Mouse (Mus musculus) CH12.LX (cell line): ENCODE measurements at regions not wholly inside any gene's neighbourhood (a gene's known extent, or its start where the extent isn't known, plus 50 kb on each side); places are given as distances from the start of the nearest gene placed in this dataset.

Experiments used
- DNase-seq: peaks from one replicate; pipeline ENCODE4 v3.0.0-alpha.2; 2013; ENCODE audit errors: extremely low read depth
- H3K27ac ChIP-seq: 2 replicates; pipeline ENCODE4 v1.5.1; 2012; ENCODE audit warnings: low read depth, mild to moderate bottlenecking, control low read depth, moderate library complexity; ENCODE audit not compliant: insufficient read depth
- H3K27me3 ChIP-seq: replicated peaks from 2 replicates; pipeline ENCODE3; 2012; ENCODE audit warnings: inconsistent platforms
- H3K36me3 ChIP-seq, 2 experiments: replicated peaks in 1 of 2; 2 replicates each; pipeline versions ENCODE3 to v1.6.1; 2012; ENCODE audit warnings: inconsistent platforms in 1 of 2, low read length in 1 of 2, mild to moderate bottlenecking in 1 of 2, mixed read lengths in 1 of 2, moderate library complexity in 1 of 2; ENCODE audit not compliant: control insufficient read depth in 1 of 2, insufficient read depth in 1 of 2
- H3K4me1 ChIP-seq, 2 experiments: 2 replicates each; pipeline ENCODE4 v1.6.1; 2012; ENCODE audit warnings: inconsistent platforms in 1 of 2, moderate library complexity in 1 of 2; ENCODE audit not compliant: insufficient read depth in 2 of 2, control insufficient read depth in 1 of 2
- H3K4me2 ChIP-seq: 2 replicates; pipeline ENCODE4 v1.6.1; 2012; ENCODE audit warnings: low read depth, mild to moderate bottlenecking, control low read depth; ENCODE audit not compliant: poor library complexity, insufficient read depth, severe bottlenecking
- H3K4me3 ChIP-seq, 3 experiments: fragments of 150-350 bp in 1 of 3; sonication (generic) in 1 of 3; replicated peaks in 1 of 3; 2 replicates each; pipeline versions ENCODE3 to v1.5.1; 2011 to 2012; ENCODE audit warnings: low read depth in 2 of 3, low read length in 2 of 3, mild to moderate bottlenecking in 2 of 3, moderate library complexity in 2 of 3, control low read depth in 1 of 3, improper control_type of control experiment in 1 of 3, inconsistent platforms in 1 of 3, mixed read lengths in 1 of 3; ENCODE audit not compliant: poor library complexity in 1 of 3
- H3K79me2 ChIP-seq: replicated peaks from 2 replicates; pipeline ENCODE4 v1.6.1; 2012; ENCODE audit warnings: mild to moderate bottlenecking, moderate library complexity; ENCODE audit not compliant: control insufficient read depth, poor library complexity, insufficient read depth, severe bottlenecking; ENCODE audit errors: extremely low read depth
- H3K9ac ChIP-seq: 2 replicates; pipeline ENCODE4 v1.6.1; 2012; ENCODE audit warnings: low read depth, mild to moderate bottlenecking, control low read depth, moderate library complexity; ENCODE audit not compliant: insufficient read depth
- H3K9me3 ChIP-seq: replicated peaks from 2 replicates; pipeline ENCODE3; 2012; ENCODE audit warnings: low read length, inconsistent platforms, mixed read lengths
- ELF1 ChIP-seq: IDR thresholded peaks from 2 replicates; pipeline ENCODE4 v1.6.1; 2014; ENCODE audit warnings: low read depth, mild to moderate bottlenecking, inconsistent platforms, low read length, improper control_type of control experiment
- EP300 ChIP-seq: IDR thresholded peaks from 2 replicates; pipeline ENCODE4 v1.6.1; 2011; ENCODE audit warnings: low read length, improper control_type of control experiment
- ETS1 ChIP-seq: conservative IDR thresholded peaks from 2 replicates; pipeline ENCODE4 v1.6.1; 2012; ENCODE audit warnings: low read depth, mild to moderate bottlenecking, inconsistent platforms, low read length, improper control_type of control experiment, moderate library complexity
- HCFC1 ChIP-seq: IDR thresholded peaks from 2 replicates; pipeline ENCODE4 v1.6.1; 2012; ENCODE audit warnings: low read depth, mild to moderate bottlenecking, inconsistent platforms, low read length, improper control_type of control experiment
- IRF4 ChIP-seq: IDR thresholded peaks from 2 replicates; pipeline ENCODE4 v1.6.1; 2014; ENCODE audit warnings: low read depth, mild to moderate bottlenecking, inconsistent platforms, low read length, improper control_type of control experiment
- KAT2A ChIP-seq: IDR thresholded peaks from 2 replicates; pipeline ENCODE4 v1.6.1; 2012; ENCODE audit warnings: low read length, improper control_type of control experiment, inconsistent platforms; ENCODE audit not compliant: insufficient replicate concordance
- MAFK ChIP-seq: IDR thresholded peaks from 2 replicates; pipeline ENCODE4 v1.6.1; 2011; ENCODE audit warnings: low read length, improper control_type of control experiment; ENCODE audit not compliant: insufficient replicate concordance
- MYC ChIP-seq: IDR thresholded peaks from 2 replicates; pipeline ENCODE4 v1.6.1; 2011; ENCODE audit warnings: low read depth, mild to moderate bottlenecking, improper control_type of control experiment, low read length
- NELFE ChIP-seq: IDR thresholded peaks from 2 replicates; pipeline ENCODE4 v1.6.1; 2011; ENCODE audit warnings: low read depth, low read length, improper control_type of control experiment
- RCOR1 ChIP-seq: conservative IDR thresholded peaks from 2 replicates; pipeline ENCODE4 v1.6.1; 2012; ENCODE audit warnings: low read depth, mild to moderate bottlenecking, inconsistent platforms, low read length, improper control_type of control experiment
- TCF12 ChIP-seq: IDR thresholded peaks from 2 replicates; pipeline ENCODE4 v1.6.1; 2014; ENCODE audit warnings: low read depth, mild to moderate bottlenecking, inconsistent platforms, low read length, improper control_type of control experiment
- ZMIZ1 ChIP-seq: IDR thresholded peaks from 2 replicates; pipeline ENCODE4 v1.6.1; 2012; ENCODE audit warnings: low read depth, mild to moderate bottlenecking, inconsistent platforms, low read length, improper control_type of control experiment
- dilution Hi-C: fragments of 300-500 bp; cut with MboI; formaldehyde crosslinking; loops from 2 replicates; pipeline ENCODE4 v1.14.3; 2020; ENCODE audit warnings: low sequenced_read_pairs; ENCODE audit not compliant: extremely low pct_unique_long_range_greater_than_20kb, extremely low pct_ligation_motif_present
- in situ Hi-C: fragments of 300-500 bp; cut with MboI; formaldehyde crosslinking; loops from 3 replicates; pipeline ENCODE4 v1.14.3; 2019; ENCODE audit warnings: low sequenced_read_pairs, low pct_ligation_motif_present, low pct_unique_long_range_greater_than_20kb, mixed read lengths

DNA sequence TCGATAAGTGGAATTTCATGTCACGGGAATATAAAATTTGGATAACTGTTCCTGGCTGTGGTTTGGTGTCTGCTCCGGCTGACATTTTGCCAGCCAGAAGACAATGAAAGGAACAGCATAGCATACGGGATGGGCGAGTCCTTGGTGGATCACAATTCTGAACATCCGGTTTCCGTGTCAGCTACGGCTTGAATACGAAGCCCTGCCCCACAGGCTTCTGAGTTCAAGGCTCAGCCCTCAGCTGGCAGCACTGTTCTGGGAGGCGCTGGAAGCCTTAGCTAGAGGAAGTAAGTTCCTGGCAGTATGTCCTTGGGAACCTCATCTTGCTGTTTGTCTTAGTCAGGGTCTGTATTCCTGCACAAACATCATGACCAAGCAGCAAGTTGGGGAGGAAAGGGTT lies 83.7 kb upstream of the Zfp644 start:
- Histone ChIP-seq H3K27ac (no peak overlapping the region), H3K4me1 (no peaks in the 10 kb centered on the region), H3K4me2 (no peak overlapping the region), H3K4me3 (no peak overlapping the region), H3K79me2 (no peaks in the 10 kb centered on the region), H3K27me3 (no peaks in the 10 kb centered on the region), H3K9me3 (peaks cover under 1% of the 10 kb centered on the region), H3K36me3 (no peaks in the 10 kb centered on the region), H3K9ac (no peak overlapping the region)
- no peak for DNase-seq
- in situ Hi-C loops, result loop anchor here (25.0 kb wide), 2 partner anchors 318 to 418 kb away; partner anchors contain the start of gene Barhl2
- TF ChIP-seq MYC (no peak), RCOR1 (no peak), KAT2A (no peak), ETS1 (no peak), HCFC1 (no peak)
- dilution Hi-C loops, result no loop called here

DNA sequence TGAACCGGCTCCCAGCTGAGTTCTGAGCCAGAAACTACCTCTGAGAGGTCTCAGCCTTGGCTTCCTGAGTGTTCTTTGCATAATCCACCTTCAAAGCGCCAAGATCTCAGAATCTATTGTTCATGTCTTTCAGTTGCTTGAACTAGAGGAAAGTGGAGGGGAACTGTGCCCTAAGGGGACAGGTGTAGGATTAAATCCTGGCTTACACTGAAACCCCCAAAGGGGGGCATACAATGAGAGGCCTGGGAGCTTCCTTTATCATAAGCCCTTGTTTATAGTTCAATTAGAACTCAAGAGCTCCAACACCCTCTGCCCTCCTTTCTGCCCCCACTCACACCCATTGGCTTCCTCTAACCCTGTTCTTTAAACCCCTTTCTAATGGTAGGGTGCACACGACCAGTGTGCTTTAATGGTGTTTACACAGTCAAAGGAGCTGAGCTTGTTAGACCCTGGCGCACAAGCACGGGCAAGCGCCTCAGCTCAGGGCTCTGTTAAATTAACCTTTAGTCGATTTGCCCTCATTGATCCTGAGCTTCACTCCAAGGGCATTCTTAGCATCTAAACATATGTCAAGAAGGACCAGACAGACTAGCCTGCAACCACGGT lies 81.2 kb upstream of the Zfp644 start:
- no peak overlapping the region for H3K27ac ChIP-seq
- no peak for DNase-seq
- dilution Hi-C loops, result no loop called here
- no peaks in the 10 kb centered on the region for H3K79me2 ChIP-seq
- TF ChIP-seq ZMIZ1 (no peak), RCOR1 (no peak), TCF12 (no peak), NELFE (no peak)
- TF ChIP-seq, all 38 proteins: peak for 0
- no peaks in the 10 kb centered on the region for H3K9me3 ChIP-seq
- no peaks in the 10 kb centered on the region for H3K4me1 ChIP-seq
- H3K4me2 ChIP-seq, result no peak overlapping the region
- in situ Hi-C loops, result loop anchor here (25.0 kb wide), 2 partner anchors 316 to 416 kb away; partner anchors contain the start of gene Barhl2
- H3K27me3 ChIP-seq, result no peaks in the 10 kb centered on the region
- no peak overlapping the region for H3K9ac ChIP-seq
- H3K36me3 ChIP-seq, result no peaks in the 10 kb centered on the region
- no peak overlapping the region for H3K4me3 ChIP-seq

- no peak overlapping the region for H3K4me3 ChIP-seq
- H3K27ac ChIP-seq, result no peak overlapping the region
- H3K4me1 ChIP-seq, result no peaks in the 10 kb centered on the region
- in situ Hi-C loops, result loop anchor here (25.0 kb wide), 2 partner anchors 313 to 413 kb away; partner anchors contain the start of gene Barhl2
- no peaks in the 10 kb centered on the region for H3K27me3 ChIP-seq
- H3K36me3 ChIP-seq, result no peaks in the 10 kb centered on the region
- dilution Hi-C loops, result no loop called here
- H3K79me2 ChIP-seq, result no peaks in the 10 kb centered on the region
- TF ChIP-seq EP300 (no peak), RCOR1 (no peak), MAFK (no peak), ZMIZ1 (no peak), HCFC1 (no peak), ELF1 (no peak), IRF4 (no peak)
- no peak for DNase-seq
- H3K9me3 ChIP-seq, result no peaks in the 10 kb centered on the region
- H3K4me2 ChIP-seq, result no peak overlapping the region; the same call in 1 of the 2 replicates
- H3K9ac ChIP-seq, result no peak overlapping the region
These were observed 78.1 kb upstream of the Zfp644 start for GRCm38 (mm10) chr5:106775010-106775693.
